Mouse (Mus musculus) CH12.LX (cell line): Measurements from ENCODE around the gene Dnah7c. TPM values are rescaled to one million over a fixed set of nuclear protein-coding genes. Genes with fewer than 3 reads are reported as not detected.
A peak's percentile ranks its signal among the peaks of the same experiment; 100 is the strongest.
"Not testable (repeated sequence)": the region's sequence is repeated elsewhere in the genome, so short reads cannot be mapped to it uniquely, and the experiment has no call there.

Experiments used
- DNase-seq: peaks from one replicate; pipeline ENCODE4 v3.0.0-alpha.2; 2013; ENCODE audit errors: extremely low read depth
- H3K27ac ChIP-seq: 2 replicates; pipeline ENCODE4 v1.5.1; 2012; ENCODE audit warnings: low read depth, mild to moderate bottlenecking, control low read depth, moderate library complexity; ENCODE audit not compliant: insufficient read depth
- H3K27me3 ChIP-seq: replicated peaks from 2 replicates; pipeline ENCODE3; 2012; ENCODE audit warnings: inconsistent platforms
- H3K36me3 ChIP-seq, 2 experiments: replicated peaks in 1 of 2; 2 replicates each; pipeline versions ENCODE3 to v1.6.1; 2012; ENCODE audit warnings: inconsistent platforms in 1 of 2, low read length in 1 of 2, mild to moderate bottlenecking in 1 of 2, mixed read lengths in 1 of 2, moderate library complexity in 1 of 2; ENCODE audit not compliant: control insufficient read depth in 1 of 2, insufficient read depth in 1 of 2
- H3K4me1 ChIP-seq, 2 experiments: 2 replicates each; pipeline ENCODE4 v1.6.1; 2012; ENCODE audit warnings: inconsistent platforms in 1 of 2, moderate library complexity in 1 of 2; ENCODE audit not compliant: insufficient read depth in 2 of 2, control insufficient read depth in 1 of 2
- H3K4me2 ChIP-seq: 2 replicates; pipeline ENCODE4 v1.6.1; 2012; ENCODE audit warnings: low read depth, mild to moderate bottlenecking, control low read depth; ENCODE audit not compliant: poor library complexity, insufficient read depth, severe bottlenecking
- H3K4me3 ChIP-seq, 3 experiments: fragments of 150-350 bp in 1 of 3; sonication (generic) in 1 of 3; replicated peaks in 1 of 3; 2 replicates each; pipeline versions ENCODE3 to v1.5.1; 2011 to 2012; ENCODE audit warnings: low read depth in 2 of 3, low read length in 2 of 3, mild to moderate bottlenecking in 2 of 3, moderate library complexity in 2 of 3, control low read depth in 1 of 3, improper control_type of control experiment in 1 of 3, inconsistent platforms in 1 of 3, mixed read lengths in 1 of 3; ENCODE audit not compliant: poor library complexity in 1 of 3
- H3K79me2 ChIP-seq: replicated peaks from 2 replicates; pipeline ENCODE4 v1.6.1; 2012; ENCODE audit warnings: mild to moderate bottlenecking, moderate library complexity; ENCODE audit not compliant: control insufficient read depth, poor library complexity, insufficient read depth, severe bottlenecking; ENCODE audit errors: extremely low read depth
- H3K9ac ChIP-seq: 2 replicates; pipeline ENCODE4 v1.6.1; 2012; ENCODE audit warnings: low read depth, mild to moderate bottlenecking, control low read depth, moderate library complexity; ENCODE audit not compliant: insufficient read depth
- H3K9me3 ChIP-seq: replicated peaks from 2 replicates; pipeline ENCODE3; 2012; ENCODE audit warnings: low read length, inconsistent platforms, mixed read lengths
- CTCF ChIP-seq, 2 experiments: IDR thresholded peaks in 1 of 2; conservative IDR thresholded peaks in 1 of 2; 2 replicates each; pipeline ENCODE4 v1.5.1; 2011 to 2012; ENCODE audit warnings: low read depth in 2 of 2, low read length in 2 of 2, improper control_type of control experiment in 1 of 2, inconsistent platforms in 1 of 2, mild to moderate bottlenecking in 1 of 2, moderate library complexity in 1 of 2
- GABPA ChIP-seq: IDR thresholded peaks from 2 replicates; pipeline ENCODE4 v1.6.1; 2012; ENCODE audit warnings: low read depth, low read length, improper control_type of control experiment, inconsistent platforms; ENCODE audit not compliant: insufficient replicate concordance
- JUND ChIP-seq: conservative IDR thresholded peaks from 2 replicates; pipeline ENCODE4 v1.6.1; 2011; ENCODE audit warnings: low read depth, low read length, improper control_type of control experiment
- MAZ ChIP-seq: IDR thresholded peaks from 2 replicates; pipeline ENCODE4 v1.6.1; 2012; ENCODE audit warnings: low read depth, mild to moderate bottlenecking, inconsistent platforms, low read length, improper control_type of control experiment, moderate library complexity
- MYC ChIP-seq: IDR thresholded peaks from 2 replicates; pipeline ENCODE4 v1.6.1; 2011; ENCODE audit warnings: low read depth, mild to moderate bottlenecking, improper control_type of control experiment, low read length
- NRF1 ChIP-seq: IDR thresholded peaks from 2 replicates; pipeline ENCODE4 v1.6.1; 2014; ENCODE audit warnings: low read depth, mild to moderate bottlenecking, inconsistent platforms, low read length, improper control_type of control experiment, moderate library complexity
- PAX5 ChIP-seq: IDR thresholded peaks from 2 replicates; pipeline ENCODE4 v1.6.1; 2012; ENCODE audit warnings: low read length, inconsistent platforms, mixed read lengths
- RAD21 ChIP-seq: IDR thresholded peaks from 2 replicates; pipeline ENCODE4 v1.6.1; 2011; ENCODE audit warnings: low read depth, mild to moderate bottlenecking, low read length, improper control_type of control experiment, moderate library complexity
- RCOR1 ChIP-seq: conservative IDR thresholded peaks from 2 replicates; pipeline ENCODE4 v1.6.1; 2012; ENCODE audit warnings: low read depth, mild to moderate bottlenecking, inconsistent platforms, low read length, improper control_type of control experiment
- SMC3 ChIP-seq: IDR thresholded peaks from 2 replicates; pipeline ENCODE4 v1.6.1; 2011; ENCODE audit warnings: low read depth, low read length, improper control_type of control experiment
- TBP ChIP-seq: conservative IDR thresholded peaks from 2 replicates; pipeline ENCODE4 v1.6.1; 2011; ENCODE audit warnings: low read depth, low read length, improper control_type of control experiment
- ZKSCAN1 ChIP-seq: IDR thresholded peaks from 2 replicates; pipeline ENCODE4 v1.6.1; 2012; ENCODE audit warnings: low read depth, inconsistent platforms, low read length, improper control_type of control experiment, borderline replicate concordance
- dilution Hi-C: fragments of 300-500 bp; cut with MboI; formaldehyde crosslinking; loops from 2 replicates; pipeline ENCODE4 v1.14.3; 2020; ENCODE audit warnings: low sequenced_read_pairs; ENCODE audit not compliant: extremely low pct_unique_long_range_greater_than_20kb, extremely low pct_ligation_motif_present
- in situ Hi-C: fragments of 300-500 bp; cut with MboI; formaldehyde crosslinking; loops from 3 replicates; pipeline ENCODE4 v1.14.3; 2019; ENCODE audit warnings: low sequenced_read_pairs, low pct_ligation_motif_present, low pct_unique_long_range_greater_than_20kb, mixed read lengths
- polyA plus RNA-seq: library from polyadenylated mRNA; unstranded; fragments of >175 nt; gene quantifications from 2 replicates; pipeline ENCODE4 v1.2.1, GENCODE M21; 2012; ENCODE audit warnings: low read depth; ENCODE audit not compliant: insufficient read length
- total RNA-seq, 2 experiments: library from RNA; depleted of rRNA; stranded (reverse); fragments of 300-350 nt in 1 of 2; fragments of >200 nt in 1 of 2; gene quantifications; 2 replicates each; pipeline ENCODE4 v1.2.3; 2012 to 2014

Dnah7c gene
- total and polyA plus RNA-seq, 3 experiments: not detected

DNA sequence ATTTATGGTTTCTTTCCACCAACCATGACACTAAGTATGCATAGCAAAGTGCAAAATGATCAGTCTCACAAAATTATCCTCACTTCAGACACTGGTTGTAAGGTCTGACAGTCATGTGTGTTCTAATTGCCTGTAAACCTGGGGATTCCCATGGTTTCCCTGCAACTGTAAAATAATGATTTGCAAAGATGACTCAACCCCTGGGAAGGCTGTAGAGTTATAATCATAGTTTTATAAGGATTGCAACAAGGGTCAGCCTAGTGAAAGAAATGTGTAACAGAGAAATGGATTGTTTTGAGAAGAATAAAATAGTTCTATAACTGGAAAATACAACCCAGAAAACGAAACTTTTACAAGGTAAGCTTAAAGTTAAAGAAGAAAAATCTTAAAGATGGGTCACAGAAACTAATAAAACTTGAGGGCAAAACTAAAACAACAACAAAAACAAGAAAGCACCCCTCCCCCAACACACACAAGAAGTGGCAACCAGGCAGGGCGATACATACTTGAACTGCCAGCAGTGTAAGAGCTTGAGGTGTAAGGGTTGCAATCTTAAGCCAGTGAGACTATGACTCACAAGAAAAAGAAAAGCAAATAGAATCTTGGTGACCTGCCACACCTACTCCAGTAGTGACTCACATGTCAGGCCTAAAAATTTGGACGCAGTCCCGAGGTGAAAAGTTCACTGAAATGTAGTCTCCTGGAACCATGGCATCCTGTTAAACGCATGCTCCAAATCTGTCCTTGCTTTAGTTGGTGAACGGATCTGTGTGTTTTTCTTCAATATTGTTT, 16.9 kb upstream of the Dnah7c start:
- Histone ChIP-seq H3K9ac (no peak overlapping the region), H3K36me3 (no peaks in the 10 kb centered on the region), H3K4me3 (no peak overlapping the region), H3K79me2 (no peaks in the 10 kb centered on the region), H3K4me1 (no peaks in the 10 kb centered on the region), H3K27ac (no peak overlapping the region), H3K4me2 (no peak overlapping the region), H3K27me3 (no peaks in the 10 kb centered on the region), H3K9me3 (no peaks in the 10 kb centered on the region)
- in situ Hi-C loops (no loop called here), dilution Hi-C loops (no loop called here)
- TF ChIP-seq MAZ: no peak
- no peak for TF ChIP-seq NRF1
- no peak for TF ChIP-seq TBP
- TF ChIP-seq PAX5: no peak
- no peak for TF ChIP-seq ZKSCAN1
- TF ChIP-seq JUND: no peak
- no peak for TF ChIP-seq GABPA
- no peak for TF ChIP-seq SMC3
- TF ChIP-seq RCOR1: no peak
- TF ChIP-seq MYC: no peak
- no peak for DNase-seq

DNA sequence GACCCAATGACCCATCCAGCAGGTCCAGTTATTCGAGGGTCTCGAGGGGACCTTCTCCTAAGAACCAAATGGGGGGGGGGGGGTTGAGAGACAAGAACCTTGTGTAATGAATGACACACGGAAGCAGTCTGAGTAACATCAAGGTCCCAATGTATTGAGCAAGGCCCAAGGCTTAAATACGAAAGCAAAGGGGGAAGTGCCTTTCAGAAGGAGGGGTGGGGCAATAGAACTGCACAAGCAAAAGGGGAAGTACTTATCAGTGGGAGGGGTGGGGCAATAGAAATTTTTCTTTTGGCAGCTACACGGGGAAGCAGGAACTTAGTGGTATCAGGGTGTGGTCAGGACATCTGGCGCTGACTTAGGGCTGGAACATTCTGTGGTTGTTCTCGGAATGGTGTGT, 10.6 kb upstream of the Dnah7c start:
- H3K79me2 ChIP-seq, H3K9ac ChIP-seq, H3K4me3 ChIP-seq, H3K27ac ChIP-seq, H3K27me3 ChIP-seq, dilution Hi-C loops, H3K4me1 ChIP-seq, H3K36me3 ChIP-seq, H3K4me2 ChIP-seq, in situ Hi-C loops, H3K9me3 ChIP-seq: not testable (repeated sequence)
- peak; percentile 17 for DNase-seq

DNA sequence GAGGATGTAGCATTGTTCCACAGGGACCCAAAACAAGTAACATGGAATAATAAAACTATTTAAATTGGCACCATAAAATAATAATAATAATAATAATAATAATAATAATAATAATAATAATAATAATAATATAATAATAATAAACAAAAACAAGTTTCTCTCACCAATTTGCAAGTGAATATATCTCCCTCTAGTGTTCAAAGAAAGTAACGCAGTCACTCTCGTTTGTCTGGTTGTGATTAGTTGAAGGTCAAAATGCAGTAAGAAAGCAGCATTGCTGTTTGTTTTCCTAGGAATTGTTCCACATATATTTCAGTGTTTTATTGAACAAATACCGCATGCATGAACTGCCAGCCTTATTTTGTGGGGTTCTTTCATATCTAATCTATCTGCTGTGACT, 8.4 kb upstream of the Dnah7c start:
- peak; percentile 50 for DNase-seq
- H3K4me2 ChIP-seq, H3K9me3 ChIP-seq, H3K9ac ChIP-seq, H3K4me1 ChIP-seq, H3K27me3 ChIP-seq, dilution Hi-C loops, H3K79me2 ChIP-seq, H3K36me3 ChIP-seq, in situ Hi-C loops, H3K27ac ChIP-seq, H3K4me3 ChIP-seq: not testable (repeated sequence)
- TF ChIP-seq RAD21 (peak; percentile 15), CTCF (conservative IDR thresholded peaks at IDR 0.05 in 1 of 2, IDR thresholded peaks at IDR 0.05 in 1 of 2; ENCODE audit: low read depth in 2 of 2, low read length in 2 of 2) (peak; percentile 11 to 20; a peak in 1 of 4 replicates)

DNA sequence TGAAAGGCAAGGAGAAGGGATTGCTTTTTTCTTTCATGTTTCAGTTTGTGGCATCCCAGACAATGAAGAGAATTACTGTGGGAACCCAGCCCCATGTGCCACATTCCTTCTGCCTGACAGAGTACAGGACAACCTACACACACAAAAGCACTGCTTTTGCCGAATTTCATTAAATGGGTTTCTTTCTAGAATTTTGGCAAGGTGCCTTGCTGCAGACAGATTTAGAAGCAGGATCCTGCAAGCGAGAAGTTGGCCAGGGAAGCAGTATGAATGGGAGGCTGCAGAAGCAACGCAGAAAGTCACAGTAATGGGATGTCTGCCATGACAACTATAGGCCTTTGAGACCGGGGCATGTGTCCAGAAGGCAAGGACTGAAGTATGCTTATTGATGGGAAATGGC, 6.4 kb upstream of the Dnah7c start:
- DNase-seq, H3K4me2 ChIP-seq, H3K4me3 ChIP-seq, dilution Hi-C loops, H3K27me3 ChIP-seq, H3K36me3 ChIP-seq, H3K27ac ChIP-seq, in situ Hi-C loops, H3K9ac ChIP-seq, H3K9me3 ChIP-seq, H3K4me1 ChIP-seq, H3K79me2 ChIP-seq: not testable (repeated sequence)
